Mouse (Mus musculus) ES-E14 (cell line): ENCODE data around the gene Maob. TPM values are rescaled to one million over a fixed set of nuclear protein-coding genes. Genes with fewer than 3 reads are reported as not detected.

Source experiments
- DNase-seq: peaks from one replicate; pipeline ENCODE4 v3.0.0-alpha.2; 2013; ENCODE audit warnings: low read depth, low spot score
- H3K27ac ChIP-seq: 2 replicates; pipeline ENCODE4 v1.5.1; 2012; ENCODE audit warnings: low read depth, mild to moderate bottlenecking, low read length, moderate library complexity, mixed read lengths; ENCODE audit not compliant: poor library complexity, insufficient read depth, severe bottlenecking
- H3K36me3 ChIP-seq: 2 replicates; pipeline ENCODE4 v1.6.1; 2012; ENCODE audit warnings: mild to moderate bottlenecking, low read length, moderate library complexity, mixed read lengths; ENCODE audit not compliant: control insufficient read depth, poor library complexity, insufficient read depth, severe bottlenecking
- H3K4me1 ChIP-seq, 2 experiments: fragments of 150-350 bp in 1 of 2; sonication (generic) in 1 of 2; 2 replicates each; pipeline ENCODE4 v1.6.1; 2012; ENCODE audit warnings: low read length in 2 of 2, mild to moderate bottlenecking in 1 of 2, mixed read lengths in 1 of 2; ENCODE audit not compliant: control insufficient read depth in 2 of 2, insufficient read depth in 2 of 2, poor library complexity in 1 of 2
- H3K4me3 ChIP-seq, 2 experiments: fragments of 150-350 bp in 1 of 2; sonication (generic) in 1 of 2; 2 replicates each; pipeline ENCODE4 v1.5.1; 2012; ENCODE audit warnings: low read length in 2 of 2, low read depth in 1 of 2, mild to moderate bottlenecking in 1 of 2, mixed read lengths in 1 of 2; ENCODE audit not compliant: insufficient read depth in 1 of 2, poor library complexity in 1 of 2, severe bottlenecking in 1 of 2
- H3K9ac ChIP-seq: 2 replicates; pipeline ENCODE4 v1.6.1; 2012; ENCODE audit warnings: low read depth, mild to moderate bottlenecking, low read length, mixed read lengths; ENCODE audit not compliant: poor library complexity, insufficient read depth, severe bottlenecking
- H3K9me3 ChIP-seq: fragments of 150-350 bp; sonication (generic); 2 replicates; pipeline ENCODE4 v1.6.1; 2012; ENCODE audit warnings: low read depth, mild to moderate bottlenecking, low read length; ENCODE audit not compliant: control insufficient read depth, insufficient read depth
- CHD2 ChIP-seq: IDR thresholded peaks from 2 replicates; pipeline ENCODE4 v1.6.1; 2014; ENCODE audit warnings: mild to moderate bottlenecking, low read depth, low read length, inconsistent platforms
- HCFC1 ChIP-seq: IDR thresholded peaks from 2 replicates; pipeline ENCODE4 v1.6.1; 2012; ENCODE audit warnings: low read length, inconsistent platforms, borderline replicate concordance; ENCODE audit not compliant: insufficient read depth
- MAFK ChIP-seq: IDR thresholded peaks from 2 replicates; pipeline ENCODE4 v1.6.1; 2014; ENCODE audit warnings: mild to moderate bottlenecking, low read depth, low read length, inconsistent platforms; ENCODE audit not compliant: insufficient read depth
- ZC3H11A ChIP-seq: IDR thresholded peaks from 2 replicates; pipeline ENCODE4 v1.6.1; 2012; ENCODE audit warnings: low read depth, mild to moderate bottlenecking, inconsistent platforms, low read length, borderline replicate concordance
- ZNF384 ChIP-seq: IDR thresholded peaks from 2 replicates; pipeline ENCODE4 v1.6.1; 2012; ENCODE audit warnings: low read depth, low read length, inconsistent platforms
- in situ Hi-C, 2 experiments: fragments of 600-800 bp; cut with MboI; formaldehyde crosslinking; loops; one replicate each; pipeline ENCODE4 v1.15.1; 2025; ENCODE audit warnings: low sequenced_read_pairs in 2 of 2, inconsistent platforms in 1 of 2; ENCODE audit not compliant: unreplicated experiment in 2 of 2
- total RNA-seq: library from RNA; depleted of rRNA; stranded (reverse); fragments of 300-350 nt; gene quantifications from 2 replicates; pipeline ENCODE4 v1.2.3, GENCODE M21; 2012; rRNA removed

The Maob gene
- 0.18 and 0.37 TPM in 2 replicates for total RNA-seq

- Histone ChIP-seq H3K9me3 (no peaks in the 10 kb centered on the region), H3K27ac (no peak within 1 kb of the TSS), H3K36me3 (no peaks in the 10 kb centered on the region), H3K4me3 (peak within 1 kb of the TSS; percentile 21 to 49; a peak in 1 of 4 replicates), H3K9ac (no peak within 1 kb of the TSS), H3K4me1 (no peaks in the 10 kb centered on the region)
- in situ Hi-C loops, result no loop called here
- DNase-seq, result no peak
- TF ChIP-seq MAFK (no peak), ZC3H11A (no peak), HCFC1 (no peak), CHD2 (no peak), ZNF384 (no peak)
These were observed at the start of gene Maob for GRCm38 (mm10) chrX:16817261-16817769. Maob (minus strand) TSS chrX:16817366.

- no peaks in the 10 kb centered on the region for H3K9me3 ChIP-seq
- no peak overlapping the region for H3K27ac ChIP-seq
- in situ Hi-C loops, result loop anchor here in 1 of 2 experiments (25.0 kb wide), 1 partner anchor 98 kb away; no protein-coding TSS in a partner anchor
- no peaks in the 10 kb centered on the region for H3K36me3 ChIP-seq
- TF ChIP-seq MAFK (no peak), ZC3H11A (peak; percentile 42; the same call in 1 of the 2 replicates), CHD2 (no peak)
- H3K4me3 ChIP-seq, result no peak overlapping the region
- H3K4me1 ChIP-seq, result no peaks in the 10 kb centered on the region
- H3K9ac ChIP-seq, result no peak overlapping the region
- peak; percentile 11 for DNase-seq
These were observed 43.1 kb upstream of the Maob start for GRCm38 (mm10) chrX:16860244-16860643.

- Histone ChIP-seq H3K9ac (no peak overlapping the region), H3K36me3 (no peaks in the 10 kb centered on the region), H3K4me3 (no peak overlapping the region), H3K27ac (no peak overlapping the region), H3K4me1 (no peaks in the 10 kb centered on the region), H3K9me3 (no peaks in the 10 kb centered on the region)
- TF ChIP-seq HCFC1 (no peak), CHD2 (no peak), MAFK (no peak), ZNF384 (no peak), ZC3H11A (no peak)
- DNase-seq, result no peak
- in situ Hi-C loops, result loop anchor here in 1 of 2 experiments (25.0 kb wide), 1 partner anchor 384 kb away; no protein-coding TSS in a partner anchor
These were observed 28.9 kb upstream of the Maob start for GRCm38 (mm10) chrX:16846034-16846433.

GRCm38 (mm10) chrX:16841443-16841842 is 24.3 kb upstream of the Maob start:
- Histone ChIP-seq H3K36me3 (no peaks in the 10 kb centered on the region), H3K4me3 (no peak overlapping the region), H3K9me3 (no peaks in the 10 kb centered on the region), H3K9ac (no peak overlapping the region), H3K4me1 (no peaks in the 10 kb centered on the region), H3K27ac (no peak overlapping the region)
- DNase-seq, result no peak
- TF ChIP-seq ZC3H11A (no peak), CHD2 (no peak)
- in situ Hi-C loops, result loop anchor here in 1 of 2 experiments (25.0 kb wide), 1 partner anchor 379 kb away; no protein-coding TSS in a partner anchor

GRCm38 (mm10) chrX:16837293-16837692 is 20.1 kb upstream of the Maob start:
- Histone ChIP-seq H3K9me3 (no peaks in the 10 kb centered on the region), H3K9ac (no peak overlapping the region), H3K36me3 (no peaks in the 10 kb centered on the region), H3K27ac (no peak overlapping the region), H3K4me1 (no peaks in the 10 kb centered on the region), H3K4me3 (no peak overlapping the region)
- DNase-seq, result no peak
- in situ Hi-C loops, result loop anchor here in 1 of 2 experiments (25.0 kb wide), 1 partner anchor 375 kb away; no protein-coding TSS in a partner anchor
- TF ChIP-seq MAFK, result no peak
- TF ChIP-seq CHD2, result no peak
- no peak for TF ChIP-seq HCFC1
- TF ChIP-seq ZC3H11A, result no peak
- TF ChIP-seq ZNF384, result no peak
